Mouse (Mus musculus): ENCODE measurements around the gene Nkx6-2. TPM values are rescaled to one million over a fixed set of nuclear protein-coding genes. Genes with fewer than 3 reads are reported as not detected.
A peak's percentile ranks its signal among the peaks of the same experiment; 100 is the strongest.

The Nkx6-2 gene
- total and polyA plus RNA-seq, 2 experiments: not detected

GRCm38 (mm10) chr7:139538541-139538940 is 44.1 kb downstream of the Nkx6-2 start:
- Histone ChIP-seq H3K27ac (replicated peaks; ENCODE audit: insufficient read depth, low read depth, low read length) (no peak overlapping the region), H3K27me3 (ENCODE audit: control insufficient read depth, insufficient read depth, low read length) (no peaks in the 10 kb centered on the region), H3K4me1 (ENCODE audit: control insufficient read depth, insufficient read depth, low read length) (peaks cover 6% of the 10 kb centered on the region; the same call in 1 of the 2 replicates), H3K4me3 (ENCODE audit: insufficient read depth, low read depth, low read length) (no peak overlapping the region), H3K79me2 (ENCODE audit: control insufficient read depth, insufficient read depth, low read length) (no peaks in the 10 kb centered on the region), H3K36me3 (ENCODE audit: control insufficient read depth, insufficient read depth, low read length) (no peaks in the 10 kb centered on the region), H3K9ac (ENCODE audit: low read depth, low read length) (no peak overlapping the region)
- TF ChIP-seq POLR2A (IDR thresholded peaks at IDR 0.05; ENCODE audit: extremely low read depth, insufficient read depth, low read length): no peak
- no peak for TF ChIP-seq CTCF (IDR thresholded peaks at IDR 0.05; ENCODE audit: low read depth, low read length)
- peak; percentile 66 for DNase-seq (ENCODE audit: extremely low read depth, low read depth, low spot score)
- 80% methylated on average over 2 of the region's 2 CpGs for WGBS

GRCm38 (mm10) chr7:139537831-139538230 is 44.8 kb downstream of the Nkx6-2 start:
- no peaks in the 10 kb centered on the region for H3K36me3 ChIP-seq (ENCODE audit: control insufficient read depth, insufficient read depth, low read length)
- no peaks in the 10 kb centered on the region for H3K79me2 ChIP-seq (ENCODE audit: control insufficient read depth, insufficient read depth, low read length)
- TF ChIP-seq POLR2A (IDR thresholded peaks at IDR 0.05; ENCODE audit: extremely low read depth, insufficient read depth, low read length): no peak
- peak; percentile 83 for DNase-seq (ENCODE audit: extremely low read depth, low read depth, low spot score)
- no peak overlapping the region for H3K27ac ChIP-seq (replicated peaks; ENCODE audit: insufficient read depth, low read depth, low read length)
- no peaks in the 10 kb centered on the region for H3K27me3 ChIP-seq (ENCODE audit: control insufficient read depth, insufficient read depth, low read length)
- peaks cover 6% of the 10 kb centered on the region; the same call in 1 of the 2 replicates for H3K4me1 ChIP-seq (ENCODE audit: control insufficient read depth, insufficient read depth, low read length)
- no peak overlapping the region for H3K4me3 ChIP-seq (ENCODE audit: insufficient read depth, low read depth, low read length)
- H3K9ac ChIP-seq (ENCODE audit: low read depth, low read length): no peak overlapping the region
- 72% methylated on average over 9 of the region's 9 CpGs for WGBS

- Histone ChIP-seq H3K4me3 (ENCODE audit: insufficient read depth, low read depth, low read length) (no peak overlapping the region), H3K27me3 (ENCODE audit: control insufficient read depth, insufficient read depth, low read length) (no peaks in the 10 kb centered on the region), H3K4me1 (ENCODE audit: control insufficient read depth, insufficient read depth, low read length) (peaks cover 6% of the 10 kb centered on the region; the same call in 1 of the 2 replicates), H3K79me2 (ENCODE audit: control insufficient read depth, insufficient read depth, low read length) (no peaks in the 10 kb centered on the region), H3K27ac (replicated peaks; ENCODE audit: insufficient read depth, low read depth, low read length) (no peak overlapping the region), H3K36me3 (ENCODE audit: control insufficient read depth, insufficient read depth, low read length) (no peaks in the 10 kb centered on the region), H3K9ac (ENCODE audit: low read depth, low read length) (no peak overlapping the region)
- no peak for DNase-seq (ENCODE audit: extremely low read depth, low read depth, low spot score)
- TF ChIP-seq CTCF (IDR thresholded peaks at IDR 0.05; ENCODE audit: low read depth, low read length): no peak
- no peak for TF ChIP-seq POLR2A (IDR thresholded peaks at IDR 0.05; ENCODE audit: extremely low read depth, insufficient read depth, low read length)
- WGBS: 94% methylated on average over 2 of the region's 2 CpGs
Measured at GRCm38 (mm10) chr7:139536831-139537230, 45.8 kb downstream of the Nkx6-2 start.

- Histone ChIP-seq H3K79me2 (ENCODE audit: control insufficient read depth, insufficient read depth, low read length) (no peaks in the 10 kb centered on the region), H3K36me3 (ENCODE audit: control insufficient read depth, insufficient read depth, low read length) (no peaks in the 10 kb centered on the region), H3K9ac (ENCODE audit: low read depth, low read length) (no peak overlapping the region), H3K4me1 (ENCODE audit: control insufficient read depth, insufficient read depth, low read length) (peaks cover 6% of the 10 kb centered on the region; the same call in 1 of the 2 replicates), H3K27ac (replicated peaks; ENCODE audit: insufficient read depth, low read depth, low read length) (no peak overlapping the region), H3K4me3 (ENCODE audit: insufficient read depth, low read depth, low read length) (no peak overlapping the region), H3K27me3 (ENCODE audit: control insufficient read depth, insufficient read depth, low read length) (no peaks in the 10 kb centered on the region)
- no peak for DNase-seq (ENCODE audit: extremely low read depth, low read depth, low spot score)
- TF ChIP-seq POLR2A (IDR thresholded peaks at IDR 0.05; ENCODE audit: extremely low read depth, insufficient read depth, low read length) (no peak), CTCF (IDR thresholded peaks at IDR 0.05; ENCODE audit: low read depth, low read length) (no peak)
- 92% methylated on average over 5 of the region's 5 CpGs for WGBS
Measured at GRCm38 (mm10) chr7:139536331-139536730, 46.3 kb downstream of the Nkx6-2 start.

- no peaks in the 10 kb centered on the region for H3K27me3 ChIP-seq (ENCODE audit: control insufficient read depth, insufficient read depth, low read length)
- no peak for DNase-seq (ENCODE audit: extremely low read depth, low read depth, low spot score)
- H3K79me2 ChIP-seq (ENCODE audit: control insufficient read depth, insufficient read depth, low read length): no peaks in the 10 kb centered on the region
- H3K4me1 ChIP-seq (ENCODE audit: control insufficient read depth, insufficient read depth, low read length): no peaks in the 10 kb centered on the region
- TF ChIP-seq POLR2A (IDR thresholded peaks at IDR 0.05; ENCODE audit: extremely low read depth, insufficient read depth, low read length) (no peak), CTCF (IDR thresholded peaks at IDR 0.05; ENCODE audit: low read depth, low read length) (no peak)
- no peak overlapping the region for H3K4me3 ChIP-seq (ENCODE audit: insufficient read depth, low read depth, low read length)
- WGBS: 91% methylated on average over 4 of the region's 4 CpGs
- H3K36me3 ChIP-seq (ENCODE audit: control insufficient read depth, insufficient read depth, low read length): peaks cover under 1% of the 10 kb centered on the region; the same call in 1 of the 2 replicates
- no peak overlapping the region for H3K27ac ChIP-seq (replicated peaks; ENCODE audit: insufficient read depth, low read depth, low read length)
- no peak overlapping the region for H3K9ac ChIP-seq (ENCODE audit: low read depth, low read length)
Measured at GRCm38 (mm10) chr7:139531428-139531801, 51.2 kb downstream of the Nkx6-2 start.

GRCm38 (mm10) chr7:139530591-139531427 is 51.8 kb downstream of the Nkx6-2 start:
- Histone ChIP-seq H3K4me3 (ENCODE audit: insufficient read depth, low read depth, low read length) (no peak overlapping the region), H3K79me2 (ENCODE audit: control insufficient read depth, insufficient read depth, low read length) (no peaks in the 10 kb centered on the region), H3K27ac (replicated peaks; ENCODE audit: insufficient read depth, low read depth, low read length) (no peak overlapping the region), H3K27me3 (ENCODE audit: control insufficient read depth, insufficient read depth, low read length) (no peaks in the 10 kb centered on the region), H3K4me1 (ENCODE audit: control insufficient read depth, insufficient read depth, low read length) (no peaks in the 10 kb centered on the region), H3K36me3 (ENCODE audit: control insufficient read depth, insufficient read depth, low read length) (peaks cover 2% of the 10 kb centered on the region; the same call in 1 of the 2 replicates), H3K9ac (ENCODE audit: low read depth, low read length) (no peak overlapping the region)
- WGBS: 95% methylated on average over 16 of the region's 16 CpGs
- TF ChIP-seq POLR2A (IDR thresholded peaks at IDR 0.05; ENCODE audit: extremely low read depth, insufficient read depth, low read length) (no peak), CTCF (IDR thresholded peaks at IDR 0.05; ENCODE audit: low read depth, low read length) (no peak)
- DNase-seq (ENCODE audit: extremely low read depth, low read depth, low spot score): no peak

Other genes with a start within 250 kb of the Nkx6-2 start
- gene Inpp5a, start 193.7 kb downstream of the Nkx6-2 start, total RNA-seq (2014; rRNA removed): 8.8 and 10.5 TPM in 2 replicates
- 7.9 and 8.4 TPM in 2 replicates for gene Inpp5a, start 193.7 kb downstream of the Nkx6-2 start, polyA plus RNA-seq (2012; rRNA removed)
- gene Cfap46, start 101.0 kb upstream of the Nkx6-2 start, total RNA-seq (2014; rRNA removed): 0.07 and 0.09 TPM in 2 replicates
- 0.04 TPM in 1 of 2 replicates, not detected in the other for gene Cfap46, start 101.0 kb upstream of the Nkx6-2 start, polyA plus RNA-seq (2012; rRNA removed)

All from liver, adult 2 months (tissue).